Mouse (Mus musculus): ENCODE measurements around the gene Prok1.

DNA sequence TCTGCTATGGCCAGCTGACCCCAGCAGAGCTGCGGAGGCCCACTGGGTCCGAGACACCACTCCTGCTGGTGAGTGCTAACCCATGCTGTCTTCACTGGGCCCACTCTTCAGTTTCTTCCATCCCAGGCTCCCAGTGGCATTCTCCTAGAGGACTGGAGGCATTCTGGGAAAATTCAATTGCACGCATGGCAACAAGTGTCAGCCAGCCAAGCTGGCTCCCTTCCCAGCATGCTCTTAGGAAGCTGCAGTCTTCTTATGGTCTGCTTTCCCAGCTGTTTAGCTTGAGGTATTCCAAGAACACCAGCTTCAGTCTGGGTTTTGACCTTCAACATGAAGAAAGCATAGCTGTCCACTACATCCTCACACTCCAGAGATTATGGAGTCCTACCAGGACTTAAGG is 56.3 kb downstream of the Prok1 start:
- TF ChIP-seq POLR2A (IDR thresholded peaks at IDR 0.05; ENCODE audit: borderline replicate concordance, control insufficient read depth, low read depth, low read length) (no peak), CTCF (IDR thresholded peaks at IDR 0.05; ENCODE audit: control insufficient read depth, insufficient read depth, low read length) (no peak)
